Mouse (Mus musculus): Measurements from ENCODE around the gene Nog. TPM values are rescaled to one million over a fixed set of nuclear protein-coding genes. Genes with fewer than 3 reads are reported as not detected.

Nog gene
- polyA plus RNA-seq (2012; rRNA removed), result 2.3 and 4.9 TPM in 2 replicates

DNA sequence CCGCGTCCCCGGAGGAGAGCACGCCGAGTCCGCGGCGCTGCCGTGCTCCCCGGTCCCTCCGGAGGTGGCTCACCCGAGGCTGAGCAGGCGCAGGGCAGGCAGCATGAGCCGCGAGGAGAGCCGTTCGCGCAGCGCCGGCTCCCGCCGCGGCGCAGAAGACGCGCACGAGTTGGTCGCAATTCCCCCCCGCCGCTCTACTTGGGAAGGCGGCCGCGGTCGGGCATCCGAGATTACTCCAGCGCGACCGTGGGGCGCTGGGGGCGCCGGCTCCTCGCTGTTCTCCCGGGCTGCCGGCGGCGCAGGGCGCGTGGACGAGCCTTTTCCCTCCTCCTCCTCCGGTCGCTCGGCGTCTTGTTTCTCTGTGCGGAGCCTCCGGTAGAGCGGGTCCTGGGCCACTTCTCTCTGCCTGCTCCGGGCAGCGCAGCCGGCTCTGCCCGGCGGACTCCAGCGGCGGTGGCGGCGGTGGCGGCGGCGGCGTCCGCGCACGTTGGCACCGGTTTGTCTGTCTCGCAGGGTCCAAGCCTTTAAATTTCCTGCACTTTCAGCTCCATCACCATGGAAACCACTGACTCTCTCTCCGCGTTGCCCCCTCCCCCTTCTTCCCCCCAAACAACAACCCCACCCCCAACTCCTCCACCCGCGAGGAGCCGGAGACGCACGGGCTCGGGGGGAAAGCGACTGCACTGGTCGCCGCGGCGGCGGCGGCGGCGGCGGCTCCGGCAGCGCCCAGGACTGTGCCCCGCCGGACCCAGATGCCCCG lies at the start of gene Nog:
Nog (minus strand) TSS at position 277 of the 760 bp plus-strand sequence.

Other genes starting within 250 kb of the Nog start
- 1.4 and 2.0 TPM in 2 replicates for gene Dgke, start 235.5 kb downstream of the Nog start, polyA plus RNA-seq (2012; rRNA removed)
- gene Gm525, start 228.5 kb downstream of the Nog start, polyA plus RNA-seq (2012; rRNA removed), result 0.17 and 0.19 TPM in 2 replicates

Measured in stomach, adult 2 months (tissue).